Mouse (Mus musculus) intestine, postnatal 0 days (tissue): ENCODE results near the gene Stxbp5. TPM values are rescaled to one million over a fixed set of nuclear protein-coding genes. Genes with fewer than 3 reads are reported as not detected.
A peak's percentile ranks its signal among the peaks of the same experiment; 100 is the strongest.

ENCODE experiments used
- ATAC-seq: fragments of 200-750 bp; cut with Nextera tagmentation; 2 replicates; pipeline ENCODE4 v1.8.0; 2017; ENCODE audit warnings: mild to moderate bottlenecking, moderate TSS enrichment, moderate library complexity
- H3K27ac ChIP-seq: fragments of 300-500 bp; sonication (generic); 2 replicates; pipeline ENCODE4 v1.5.1; 2014; ENCODE audit warnings: mild to moderate bottlenecking, low read depth, low read length, moderate library complexity
- H3K27me3 ChIP-seq: fragments of 300-500 bp; sonication (generic); replicated peaks from 2 replicates; pipeline ENCODE4 v1.6.1; 2014; ENCODE audit warnings: low read length, mixed read lengths; ENCODE audit not compliant: control insufficient read depth, insufficient read depth
- H3K36me3 ChIP-seq: fragments of 300-500 bp; sonication (generic); 2 replicates; pipeline ENCODE4 v1.6.1; 2014; ENCODE audit warnings: mild to moderate bottlenecking, moderate library complexity; ENCODE audit not compliant: control insufficient read depth, insufficient read depth
- H3K4me1 ChIP-seq: fragments of 300-500 bp; sonication (generic); replicated peaks from 2 replicates; pipeline ENCODE4 v1.6.1; 2014; ENCODE audit warnings: antibody characterized with exemption, low read length, mixed read lengths; ENCODE audit not compliant: control insufficient read depth, insufficient read depth
- H3K4me2 ChIP-seq: fragments of 300-500 bp; sonication (generic); replicated peaks from 2 replicates; pipeline ENCODE4 v1.6.1; 2014; ENCODE audit warnings: low read depth, mild to moderate bottlenecking, moderate library complexity
- H3K4me3 ChIP-seq: fragments of 300-500 bp; sonication (generic); 2 replicates; pipeline ENCODE4 v1.5.1; 2014; ENCODE audit warnings: low read depth, low read length
- H3K9ac ChIP-seq: fragments of 300-500 bp; sonication (generic); 2 replicates; pipeline ENCODE4 v1.6.1; 2014; ENCODE audit warnings: mild to moderate bottlenecking, low read depth, low read length
- H3K9me3 ChIP-seq: fragments of 300-500 bp; sonication (generic); 2 replicates; pipeline ENCODE4 v1.6.1; 2016; ENCODE audit warnings: mixed run types; ENCODE audit not compliant: control insufficient read depth
- CTCF ChIP-seq: sonication (generic); IDR thresholded peaks from 2 replicates; pipeline ENCODE4 v1.5.1; 2016; ENCODE audit warnings: low read depth, mild to moderate bottlenecking, control low read depth, antibody characterized with exemption, moderate library complexity
- WGBS: fragments of 180-500 bp; shearing (Covaris S2); extraction: QIAGEN DNeasy Blood & Tissue Kit; methylation state at CpG from one replicate; pipeline ENCODE4 v1.1.7; 2014; 5-methylcytosine and 5-hydroxymethylcytosine counted together
- polyA plus RNA-seq: library from polyadenylated mRNA; unstranded; fragments of >200 nt; fragmentation: Nextera tagmentation; extraction: Ambion mirVana; gene quantifications from 2 replicates; pipeline ENCODE4 v1.2.1, GENCODE M21; 2015

Stxbp5 gene
- polyA plus RNA-seq, 1 experiment from 2014 or later = 3.9 TPM

DNA sequence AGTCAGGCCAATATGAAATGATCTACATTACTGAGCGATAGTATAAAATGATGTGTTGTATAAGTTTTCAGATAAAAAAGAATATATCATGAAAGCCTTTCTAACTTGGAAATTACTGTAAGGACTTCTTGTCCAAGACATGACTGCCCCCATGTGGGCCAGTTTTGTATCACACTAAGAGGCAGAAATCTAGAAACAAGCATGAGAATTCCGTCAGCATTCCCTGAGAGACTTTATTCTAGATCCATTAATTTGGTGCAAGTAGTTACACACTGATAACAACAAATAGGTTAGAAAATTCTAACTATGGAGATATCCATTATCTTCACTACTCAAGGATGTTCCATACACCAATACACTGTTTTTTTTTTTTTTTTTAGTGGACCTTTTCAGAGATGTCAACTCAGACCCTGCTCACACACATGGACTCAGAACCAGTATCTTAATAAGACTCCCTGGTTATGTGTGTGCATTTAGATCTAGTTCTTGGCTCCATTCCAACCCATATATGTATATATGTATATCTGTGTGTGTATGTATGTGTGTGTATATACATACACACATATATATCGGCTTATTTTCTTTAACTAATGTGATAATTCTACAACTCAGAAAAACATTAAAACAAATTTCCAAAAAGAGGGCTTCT, 145.9 kb downstream of the Stxbp5 start:
- Histone ChIP-seq H3K27ac (no peak overlapping the region), H3K4me1 (no peaks in the 10 kb centered on the region), H3K9me3 (no peaks in the 10 kb centered on the region), H3K36me3 (no peaks in the 10 kb centered on the region), H3K27me3 (no peaks in the 10 kb centered on the region), H3K9ac (no peak overlapping the region), H3K4me3 (no peak overlapping the region), H3K4me2 (no peak overlapping the region)
- peak; percentile 79 for TF ChIP-seq CTCF
- WGBS = 51% methylated on average over 3 of the region's 3 CpGs
- ATAC-seq = no peak

DNA sequence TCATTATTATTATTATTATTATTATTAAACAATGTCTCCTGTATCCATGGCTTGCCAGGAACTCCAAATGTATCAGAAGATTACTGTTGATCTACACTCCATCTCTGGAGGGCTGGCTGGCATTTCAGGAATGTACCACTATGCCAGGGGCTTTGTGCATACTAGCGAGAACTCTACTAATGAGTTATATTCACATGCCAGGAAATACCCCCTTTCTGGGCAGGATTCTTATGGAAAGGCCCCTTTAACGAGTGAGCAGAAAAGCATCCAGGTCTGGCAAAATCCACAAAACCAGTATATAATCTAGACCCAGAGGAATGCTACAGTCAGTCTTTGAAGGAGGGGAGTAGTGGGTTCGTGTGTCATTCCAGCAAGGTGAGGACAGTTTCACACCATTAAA, 167.0 kb downstream of the Stxbp5 start:
- Histone ChIP-seq H3K9ac (no peak overlapping the region), H3K36me3 (no peaks in the 10 kb centered on the region), H3K4me1 (no peaks in the 10 kb centered on the region), H3K4me2 (no peak overlapping the region), H3K9me3 (no peaks in the 10 kb centered on the region), H3K27me3 (no peaks in the 10 kb centered on the region), H3K4me3 (no peak overlapping the region), H3K27ac (no peak overlapping the region)
- WGBS = 78% methylated on average over 3 of the region's 3 CpGs
- no peak for ATAC-seq
- no peak for TF ChIP-seq CTCF

DNA sequence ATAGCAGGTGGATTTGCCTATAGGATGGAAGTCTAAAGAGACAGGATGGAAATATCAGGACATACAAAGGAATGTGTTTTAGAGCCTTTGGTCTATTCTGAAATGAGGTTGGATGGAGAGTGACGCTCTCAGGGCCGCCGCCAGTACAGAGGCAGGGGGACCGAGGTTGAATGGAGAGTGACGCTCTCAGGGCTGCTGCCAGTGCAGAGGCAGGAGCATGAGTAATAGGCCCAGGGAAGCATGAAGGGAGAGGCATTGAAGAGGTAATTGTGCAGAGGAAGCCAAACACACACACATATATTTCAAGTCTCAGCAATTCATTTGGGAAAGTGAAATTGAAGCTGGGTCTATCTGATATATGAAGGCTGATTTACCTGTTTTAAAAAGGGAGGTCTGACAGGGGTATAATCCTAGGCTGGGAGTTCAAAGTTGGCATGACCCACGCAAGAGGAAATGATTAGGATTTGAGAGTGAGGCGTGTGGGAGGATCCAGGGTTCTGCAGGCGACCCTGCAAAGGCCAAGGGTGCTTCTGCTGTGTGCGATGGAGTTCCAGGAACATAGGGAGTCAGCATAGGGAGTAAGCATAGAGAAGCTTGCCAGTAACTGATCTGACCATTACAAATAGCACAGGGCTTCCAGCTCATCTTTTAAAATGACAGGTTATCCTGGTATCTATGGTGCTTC, 168.7 kb downstream of the Stxbp5 start:
- no peaks in the 10 kb centered on the region for H3K9me3 ChIP-seq
- no peaks in the 10 kb centered on the region for H3K4me1 ChIP-seq
- TF ChIP-seq CTCF = no peak
- H3K36me3 ChIP-seq = no peaks in the 10 kb centered on the region
- H3K27ac ChIP-seq = no peak overlapping the region
- ATAC-seq = no peak
- no peak overlapping the region for H3K9ac ChIP-seq
- H3K4me2 ChIP-seq = no peak overlapping the region
- no peak overlapping the region for H3K4me3 ChIP-seq
- WGBS = 85% methylated on average over 9 of the region's 9 CpGs
- no peaks in the 10 kb centered on the region for H3K27me3 ChIP-seq

DNA sequence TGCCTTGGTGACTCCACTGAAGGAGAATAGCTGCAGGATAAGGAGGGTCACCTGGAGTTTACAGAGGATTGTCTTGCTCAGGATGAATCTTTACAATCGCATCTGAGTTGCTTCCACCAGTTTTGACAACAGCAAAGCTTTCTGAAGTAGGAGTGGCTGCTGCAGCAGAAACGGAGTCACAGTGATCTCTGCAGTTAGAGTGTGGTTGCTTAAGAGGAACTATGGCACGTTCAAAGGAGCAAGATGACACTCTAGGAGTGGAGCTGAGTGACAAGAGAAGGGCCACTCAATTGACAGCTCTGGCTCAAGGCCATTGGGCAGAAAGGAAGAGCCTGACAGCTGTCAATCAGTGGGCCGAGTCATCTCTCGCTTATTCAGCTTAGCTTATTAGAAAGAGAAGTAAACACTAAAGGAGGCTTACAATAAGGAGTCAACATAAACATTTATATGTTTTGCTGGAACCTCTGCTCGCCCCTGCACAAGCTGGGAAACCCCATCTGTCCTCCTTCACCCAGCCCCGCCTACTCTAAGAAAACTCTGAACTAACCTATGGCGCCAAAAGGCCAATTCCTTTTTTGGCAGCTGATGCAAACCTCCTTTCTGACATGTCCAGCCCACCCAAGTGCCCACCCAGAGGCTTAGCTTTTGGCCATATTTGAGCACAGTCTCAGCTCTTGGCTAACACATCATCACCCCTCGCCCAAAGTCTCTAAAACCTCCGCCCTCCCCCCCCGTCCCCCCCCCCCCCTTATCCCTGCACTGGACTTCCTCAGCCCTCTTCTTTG, 178.2 kb downstream of the Stxbp5 start:
- 71% methylated on average over 10 of the region's 11 CpGs for WGBS
- no peak for TF ChIP-seq CTCF

DNA sequence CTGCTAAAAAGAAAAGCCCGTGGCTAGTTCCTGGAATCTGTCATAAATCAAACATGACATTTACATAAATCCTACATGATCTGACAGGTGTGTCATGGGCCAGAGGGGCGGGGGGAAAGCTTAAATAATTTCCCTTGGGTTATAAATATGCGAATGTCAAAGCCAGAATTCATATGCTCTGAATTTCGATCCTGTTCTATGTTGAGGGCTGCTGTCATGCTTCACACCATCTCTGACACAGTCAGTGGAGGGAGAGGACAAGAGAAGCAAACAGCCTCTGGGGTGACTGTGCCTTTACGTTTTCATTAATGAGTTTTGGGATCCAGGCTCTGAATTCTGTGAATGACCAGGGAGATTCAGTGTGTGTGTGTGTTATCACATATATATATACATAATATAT, 180.9 kb downstream of the Stxbp5 start:
- Histone ChIP-seq H3K4me2 (no peak overlapping the region), H3K36me3 (no peaks in the 10 kb centered on the region), H3K4me3 (no peak overlapping the region), H3K27ac (no peak overlapping the region), H3K9me3 (no peaks in the 10 kb centered on the region), H3K4me1 (no peaks in the 10 kb centered on the region), H3K9ac (no peak overlapping the region), H3K27me3 (no peaks in the 10 kb centered on the region)
- 59% methylated on average over 5 of the region's 5 CpGs for WGBS
- no peak for ATAC-seq
- TF ChIP-seq CTCF = no peak

More for the DNA sequence above, 178.2 kb downstream of the Stxbp5 start:
- H3K4me1 ChIP-seq = no peaks in the 10 kb centered on the region
- no peak overlapping the region for H3K4me3 ChIP-seq
- H3K4me2 ChIP-seq = no peak overlapping the region
- no peaks in the 10 kb centered on the region for H3K9me3 ChIP-seq
- no peak overlapping the region for H3K9ac ChIP-seq
- H3K27me3 ChIP-seq = no peaks in the 10 kb centered on the region
- no peaks in the 10 kb centered on the region for H3K36me3 ChIP-seq
- ATAC-seq = no peak
- no peak overlapping the region for H3K27ac ChIP-seq

DNA sequence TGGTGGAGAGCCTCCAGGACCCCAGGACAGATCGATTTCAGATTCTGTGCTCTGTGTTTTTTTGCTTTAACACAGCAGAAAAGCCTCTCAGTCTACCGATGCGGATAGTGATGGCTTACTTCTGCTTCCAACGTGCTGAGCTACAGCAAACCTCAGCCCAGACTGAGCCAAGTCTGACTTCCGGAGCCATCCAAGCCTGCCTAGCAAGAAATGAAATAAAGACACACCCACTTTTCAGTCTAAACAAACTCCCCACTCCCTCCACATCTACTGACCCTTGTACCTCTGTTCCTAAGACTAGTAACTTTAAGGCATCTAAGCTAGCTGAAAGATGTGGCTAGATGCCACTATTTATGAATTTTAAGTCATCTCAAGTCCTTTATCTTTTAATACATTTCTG, 182.8 kb downstream of the Stxbp5 start:
- ATAC-seq = peak; percentile 69; the same call in 1 of the 2 replicates
- Histone ChIP-seq H3K27me3 (no peaks in the 10 kb centered on the region), H3K27ac (no peak overlapping the region), H3K9me3 (no peaks in the 10 kb centered on the region), H3K4me3 (no peak overlapping the region), H3K9ac (no peak overlapping the region), H3K4me2 (no peak overlapping the region), H3K36me3 (no peaks in the 10 kb centered on the region), H3K4me1 (no peaks in the 10 kb centered on the region)
- TF ChIP-seq CTCF = no peak
- 29% methylated on average over 5 of the region's 5 CpGs for WGBS

Other genes starting within 250 kb of the Stxbp5 start
- gene Samd5, start 225.9 kb downstream of the Stxbp5 start, polyA plus RNA-seq = 2.2 and 2.9 TPM in 2 replicates